Mouse (Mus musculus): ENCODE measurements at regions not wholly inside any gene's neighbourhood (a gene's known extent, or its start where the extent isn't known, plus 50 kb on each side); places are given as distances from the start of the nearest gene placed in this dataset. TPM values are rescaled to one million over a fixed set of nuclear protein-coding genes. Genes with fewer than 3 reads are reported as not detected.

Small RNA genes in the stretch of these regions (microRNA-seq; reads per million reads assigned to microRNA genes)
- not detected for gene Gm22619

Data from limb, embryonic 11.5 days (tissue).